Mouse (Mus musculus) fibroblast of lung, adult 2 months (primary cell): ENCODE data around the gene Fgf7.
A peak's percentile ranks its signal among the peaks of the same experiment; 100 is the strongest.

Source experiments
- DNase-seq: peaks from one replicate; pipeline ENCODE4 v3.0.0-alpha.2; 2011; ENCODE audit warnings: low read depth

Gene Fgf7

GRCm38 (mm10) chr2:126034379-126035005, at the start of gene Fgf7:
Gene Fgf7, plus strand, starts transcription at chr2:126034658.
- peak; percentile 80 for DNase-seq

GRCm38 (mm10) chr2:126002291-126002690, 32.2 kb upstream of the Fgf7 start:
- no peak for DNase-seq

GRCm38 (mm10) chr2:126006088-126006487, 28.4 kb upstream of the Fgf7 start:
- DNase-seq = no peak

- no peak for DNase-seq
These were observed 27.7 kb upstream of the Fgf7 start for GRCm38 (mm10) chr2:126006742-126007141.

- no peak for DNase-seq
These were observed 19.3 kb upstream of the Fgf7 start for GRCm38 (mm10) chr2:126014989-126015710.

- no peak for DNase-seq
These were observed 18.5 kb upstream of the Fgf7 start for GRCm38 (mm10) chr2:126015763-126016473.

GRCm38 (mm10) chr2:126031186-126031900, 3.1 kb upstream of the Fgf7 start:
- no peak for DNase-seq

- no peak for DNase-seq
These were observed 1.1 kb upstream of the Fgf7 start for GRCm38 (mm10) chr2:126033114-126033972.

GRCm38 (mm10) chr2:126035013-126035770, 734 bp downstream of the Fgf7 start:
- DNase-seq = no peak

- DNase-seq = no peak
These were observed 1.7 kb downstream of the Fgf7 start for GRCm38 (mm10) chr2:126036121-126036520.

GRCm38 (mm10) chr2:126038221-126039000, 4.0 kb downstream of the Fgf7 start:
- DNase-seq = no peak

GRCm38 (mm10) chr2:126039414-126039891, 5.0 kb downstream of the Fgf7 start:
- peak; percentile 73 for DNase-seq

GRCm38 (mm10) chr2:126040651-126041050, 6.2 kb downstream of the Fgf7 start:
- no peak for DNase-seq

- DNase-seq = no peak
These were observed 6.8 kb downstream of the Fgf7 start for GRCm38 (mm10) chr2:126041237-126041636.

- DNase-seq = no peak
These were observed 8.2 kb downstream of the Fgf7 start for GRCm38 (mm10) chr2:126042674-126043073.

GRCm38 (mm10) chr2:126045621-126046020, 11.2 kb downstream of the Fgf7 start:
- DNase-seq = no peak

- no peak for DNase-seq
These were observed 18.5 kb downstream of the Fgf7 start for GRCm38 (mm10) chr2:126052749-126053557.

- no peak for DNase-seq
These were observed 19.2 kb downstream of the Fgf7 start for GRCm38 (mm10) chr2:126053657-126054056.

GRCm38 (mm10) chr2:126060595-126060994, 26.1 kb downstream of the Fgf7 start:
- DNase-seq = peak; percentile 59
